Mouse (Mus musculus): Measurements from ENCODE around the gene Ahctf1.
"Not testable (repeated sequence)": the region's sequence is repeated elsewhere in the genome, so short reads cannot be mapped to it uniquely, and the experiment has no call there.

The Ahctf1 gene

GRCm38 (mm10) chr1:179803513-179804139 lies at the start of gene Ahctf1:
Ahctf1 (minus strand) TSS chr1:179803680.
- peak; percentile 96 to 97 for DNase-seq (ENCODE audit: low spot score in 2 of 2)

- peak in 1 of 2 experiments; percentile 71 for DNase-seq (ENCODE audit: low spot score in 2 of 2)
Observed at GRCm38 (mm10) chr1:179847759-179848389, 44.4 kb upstream of the Ahctf1 start.

- no peak for DNase-seq (ENCODE audit: low spot score in 2 of 2)
Observed at GRCm38 (mm10) chr1:179847173-179847572, 43.7 kb upstream of the Ahctf1 start.

- no peak for DNase-seq (ENCODE audit: low spot score in 2 of 2)
Observed at GRCm38 (mm10) chr1:179845832-179846499, 42.5 kb upstream of the Ahctf1 start.

GRCm38 (mm10) chr1:179844894-179845293 lies 41.4 kb upstream of the Ahctf1 start:
- peak; percentile 21 to 22 for DNase-seq (ENCODE audit: low spot score in 2 of 2)

GRCm38 (mm10) chr1:179843981-179844380 lies 40.5 kb upstream of the Ahctf1 start:
- no peak for DNase-seq (ENCODE audit: low spot score in 2 of 2)

GRCm38 (mm10) chr1:179842568-179842967 lies 39.1 kb upstream of the Ahctf1 start:
- DNase-seq (ENCODE audit: low spot score in 2 of 2): no peak

GRCm38 (mm10) chr1:179836426-179837404 lies 33.2 kb upstream of the Ahctf1 start:
- no peak for DNase-seq (ENCODE audit: low spot score in 2 of 2)

- DNase-seq (ENCODE audit: low spot score in 2 of 2): no peak
Observed at GRCm38 (mm10) chr1:179835753-179836425, 32.4 kb upstream of the Ahctf1 start.

- no peak for DNase-seq (ENCODE audit: low spot score in 2 of 2)
Observed at GRCm38 (mm10) chr1:179833596-179833995, 30.1 kb upstream of the Ahctf1 start.

- no peak for DNase-seq (ENCODE audit: low spot score in 2 of 2)
Observed at GRCm38 (mm10) chr1:179832710-179833240, 29.3 kb upstream of the Ahctf1 start.

- DNase-seq (ENCODE audit: low spot score in 2 of 2): no peak
Observed at GRCm38 (mm10) chr1:179828900-179829299, 25.4 kb upstream of the Ahctf1 start.

GRCm38 (mm10) chr1:179828051-179828450 lies 24.6 kb upstream of the Ahctf1 start:
- DNase-seq (ENCODE audit: low spot score in 2 of 2): no peak

GRCm38 (mm10) chr1:179824549-179824948 lies 21.1 kb upstream of the Ahctf1 start:
- DNase-seq (ENCODE audit: low spot score in 2 of 2): no peak

- not testable (repeated sequence) for DNase-seq (ENCODE audit: low spot score in 2 of 2)
Observed at GRCm38 (mm10) chr1:179818490-179819278, 15.2 kb upstream of the Ahctf1 start.

- no peak for DNase-seq (ENCODE audit: low spot score in 2 of 2)
Observed at GRCm38 (mm10) chr1:179814616-179815015, 11.1 kb upstream of the Ahctf1 start.

GRCm38 (mm10) chr1:179813385-179813784 lies 9.9 kb upstream of the Ahctf1 start:
- no peak for DNase-seq (ENCODE audit: low spot score in 2 of 2)

GRCm38 (mm10) chr1:179808300-179808699 lies 4.8 kb upstream of the Ahctf1 start:
- DNase-seq (ENCODE audit: low spot score in 2 of 2): no peak

- no peak for DNase-seq (ENCODE audit: low spot score in 2 of 2)
Observed at GRCm38 (mm10) chr1:179807468-179807867, 4.0 kb upstream of the Ahctf1 start.

- no peak for DNase-seq (ENCODE audit: low spot score in 2 of 2)
Observed at GRCm38 (mm10) chr1:179805751-179806150, 2.3 kb upstream of the Ahctf1 start.
